ENCODE assay signal across 8 mouse cellular contexts in genomic region chr15:99584407-99585202, GRCm38 (mm10). TPM values are rescaled to one million over a fixed set of nuclear protein-coding genes. Genes with fewer than 3 reads are reported as not detected.
DNase-seq lines count a peak whose midpoint lies in the region; ATAC-seq and TF ChIP-seq lines count a peak whose summit lies in the region.

No protein-coding gene starts in this region.

- H3K27me3 ChIP-seq in heart, embryonic 14.5 days (ENCODE audit: control insufficient read depth, insufficient read depth, low read length): peaks cover 97% of the 10 kb centered on the region
- H3K27me3 ChIP-seq in forebrain, embryonic 13.5 days: peaks cover 89% of the 10 kb centered on the region
- peaks cover 100% of the 10 kb centered on the region for H3K27me3 ChIP-seq in limb, embryonic 12.5 days
- peaks cover 98% of the 10 kb centered on the region for H3K27me3 ChIP-seq in midbrain, embryonic 12.5 days
- peaks cover 33% of the 10 kb centered on the region for H3K27me3 ChIP-seq in thymus, adult 2 months (ENCODE audit: control insufficient read depth, insufficient read depth, low read length)

- TF ChIP-seq POLR2A in thymus, adult 2 months (IDR thresholded peaks at IDR 0.05; ENCODE audit: control insufficient read depth, extremely low read depth, insufficient read depth, low read length, poor library complexity): no peak

- no peak for DNase-seq in heart, adult 18-20 months
- no peak for DNase-seq in thymus, adult 2 months
- DNase-seq in gastrocnemius, adult 8-10 months (ENCODE audit: low spot score in 2 of 2): no peak

- no peaks in the 10 kb centered on the region for H3K9me3 ChIP-seq in heart, embryonic 14.5 days (ENCODE audit: control insufficient read depth, low read length)
- H3K9me3 ChIP-seq in forebrain, embryonic 13.5 days (replicated peaks): no peaks in the 10 kb centered on the region
- no peaks in the 10 kb centered on the region for H3K9me3 ChIP-seq in limb, embryonic 12.5 days
- no peaks in the 10 kb centered on the region for H3K9me3 ChIP-seq in midbrain, embryonic 12.5 days

- no peak for TF ChIP-seq CTCF in thymus, adult 2 months (IDR thresholded peaks at IDR 0.05; ENCODE audit: borderline replicate concordance, control insufficient read depth, extremely low read depth, insufficient read depth, low read length, poor library complexity)

- H3K36me3 ChIP-seq in heart, embryonic 14.5 days (ENCODE audit: control insufficient read depth, insufficient read depth, low read length): no peaks in the 10 kb centered on the region
- no peaks in the 10 kb centered on the region for H3K36me3 ChIP-seq in forebrain, embryonic 13.5 days (ENCODE audit: poor library complexity, severe bottlenecking)
- no peaks in the 10 kb centered on the region for H3K36me3 ChIP-seq in limb, embryonic 12.5 days
- H3K36me3 ChIP-seq in midbrain, embryonic 12.5 days: no peaks in the 10 kb centered on the region
- H3K36me3 ChIP-seq in thymus, adult 2 months (ENCODE audit: control insufficient read depth, insufficient read depth, low read length): no peaks in the 10 kb centered on the region

- 2% methylated on average over 24 of the region's 24 CpGs for whole genome bisulfite sequencing in heart, embryonic 14.5 days
- WGBS in forebrain, embryonic 13.5 days: 1% methylated on average over 24 of the region's 24 CpGs
- WGBS in limb, embryonic 12.5 days: 1% methylated on average over 24 of the region's 24 CpGs
- 2% methylated on average over 23 of the region's 24 CpGs for WGBS in midbrain, embryonic 12.5 days
- WGBS in thymus, adult 2 months: 5% methylated on average over 24 of the region's 24 CpGs

- no peak for ATAC-seq in heart, embryonic 14.5 days (ENCODE audit: insufficient number of reproducible peaks, insufficient read depth, low FRiP score, low read depth)
- ATAC-seq in forebrain, embryonic 13.5 days: no peak
- ATAC-seq in limb, embryonic 12.5 days (ENCODE audit: insufficient number of reproducible peaks, insufficient read depth, low FRiP score, low TSS enrichment, low read depth): no peak; the same call in 1 of the 2 replicates
- peak; percentile 52; the same call in 1 of the 2 replicates for ATAC-seq in midbrain, embryonic 12.5 days (ENCODE audit: low FRiP score, low read depth)
- no peak for ATAC-seq in activated CD4-positive, CD25-positive, alpha-beta regulatory T cell, adult 4 months

- peak overlapping the region; percentile 36; the same call in 1 of the 2 replicates for H3K9ac ChIP-seq in heart, embryonic 14.5 days (ENCODE audit: low read length)
- peak overlapping the region; percentile 54; the same call in 1 of the 2 replicates for H3K9ac ChIP-seq in forebrain, embryonic 13.5 days
- H3K9ac ChIP-seq in limb, embryonic 12.5 days (replicated peaks): no peak overlapping the region
- H3K9ac ChIP-seq in midbrain, embryonic 12.5 days (replicated peaks): peak overlapping the region; percentile 0; the same call in 1 of the 2 replicates

- H3K4me1 ChIP-seq in heart, embryonic 14.5 days (ENCODE audit: control insufficient read depth in 2 of 2, insufficient read depth in 2 of 2, low read length in 2 of 2): peaks cover 12 to 14% of the 10 kb centered on the region in 2 experiments
- peaks cover 20% of the 10 kb centered on the region for H3K4me1 ChIP-seq in forebrain, embryonic 13.5 days
- H3K4me1 ChIP-seq in limb, embryonic 12.5 days (replicated peaks): peaks cover 21% of the 10 kb centered on the region
- peaks cover 21% of the 10 kb centered on the region for H3K4me1 ChIP-seq in midbrain, embryonic 12.5 days
- no peaks in the 10 kb centered on the region for H3K4me1 ChIP-seq in thymus, adult 2 months (replicated peaks; ENCODE audit: control insufficient read depth, insufficient read depth, low read length)

- peak overlapping the region; percentile 10 to 39; a peak in 3 of 4 replicates for H3K4me3 ChIP-seq in heart, embryonic 14.5 days (ENCODE audit: control insufficient read depth in 1 of 2, insufficient read depth in 1 of 2, low read depth in 1 of 2, low read length in 2 of 2)
- peak overlapping the region; percentile 30 for H3K4me3 ChIP-seq in forebrain, embryonic 13.5 days
- peak overlapping the region; percentile 31 for H3K4me3 ChIP-seq in limb, embryonic 12.5 days (replicated peaks)
- H3K4me3 ChIP-seq in midbrain, embryonic 12.5 days: peak overlapping the region; percentile 37
- H3K4me3 ChIP-seq in thymus, adult 2 months (ENCODE audit: control insufficient read depth, insufficient read depth, low read length): no peak overlapping the region

- peak overlapping the region; percentile 69 for H3K4me2 ChIP-seq in heart, embryonic 14.5 days (ENCODE audit: low read length)
- peak overlapping the region; percentile 59 for H3K4me2 ChIP-seq in forebrain, embryonic 13.5 days
- H3K4me2 ChIP-seq in limb, embryonic 12.5 days: peak overlapping the region; percentile 57
- peak overlapping the region; percentile 56 for H3K4me2 ChIP-seq in midbrain, embryonic 12.5 days (replicated peaks)

- H3K27ac ChIP-seq in heart, embryonic 14.5 days (replicated peaks in 1 of 2; ENCODE audit: control insufficient read depth in 1 of 2, insufficient read depth in 1 of 2, low read depth in 2 of 2, low read length in 2 of 2): no peak overlapping the region
- no peak overlapping the region for H3K27ac ChIP-seq in forebrain, embryonic 13.5 days
- H3K27ac ChIP-seq in limb, embryonic 12.5 days: no peak overlapping the region
- no peak overlapping the region for H3K27ac ChIP-seq in midbrain, embryonic 12.5 days (replicated peaks)
- no peak overlapping the region for H3K27ac ChIP-seq in thymus, adult 2 months (ENCODE audit: control insufficient read depth, insufficient read depth, low read length)

RNA-seq across cellular contexts. Expression of gene Aqp2, which starts 5.8 kb away (rescaled TPM):
- polyA plus RNA-seq in heart, embryonic 14.5 days (2014; fragmentation: Nextera tagmentation; extraction: Ambion mirVana): not detected in 2 replicates
- not detected for total RNA-seq in heart, adult 18-20 months (2021)
- not detected in 2 replicates for polyA plus RNA-seq in forebrain, embryonic 13.5 days (2015; fragmentation: Nextera tagmentation; extraction: Ambion mirVana)
- not detected in 2 replicates for polyA plus RNA-seq in limb, embryonic 12.5 days (2016; fragmentation: Nextera tagmentation; extraction: Ambion mirVana)
- polyA plus RNA-seq in midbrain, embryonic 12.5 days (2016; fragmentation: Nextera tagmentation; extraction: Ambion mirVana): not detected in 2 replicates
- polyA plus RNA-seq in thymus, adult 2 months (2012; rRNA removed): 0.47 TPM in 1 of 2 replicates, not detected in the other
- polyA plus RNA-seq in activated CD4-positive, CD25-positive, alpha-beta regulatory T cell, adult 4 months (2017; shearing (Covaris generic)): not detected
- total RNA-seq in gastrocnemius, adult 8-10 months (2022): not detected

RNA-seq across cellular contexts. Expression of gene Aqp5, which starts 6.0 kb away (rescaled TPM):
- polyA plus RNA-seq in heart, embryonic 14.5 days (2014; fragmentation: Nextera tagmentation; extraction: Ambion mirVana): 0.18 and 0.26 TPM in 2 replicates
- total RNA-seq in heart, adult 18-20 months (2021): 1 to 10 TPM in 1 of 2 experiments, under 1 TPM in 1; 0.30 to 2.5 TPM
- 0.14 and 0.25 TPM in 2 replicates for polyA plus RNA-seq in forebrain, embryonic 13.5 days (2015; fragmentation: Nextera tagmentation; extraction: Ambion mirVana)
- not detected in 2 replicates for polyA plus RNA-seq in limb, embryonic 12.5 days (2016; fragmentation: Nextera tagmentation; extraction: Ambion mirVana)
- polyA plus RNA-seq in midbrain, embryonic 12.5 days (2016; fragmentation: Nextera tagmentation; extraction: Ambion mirVana): 0.50 and 1.0 TPM in 2 replicates
- 2.7 and 3.3 TPM in 2 replicates for polyA plus RNA-seq in thymus, adult 2 months (2012; rRNA removed)
- polyA plus RNA-seq in activated CD4-positive, CD25-positive, alpha-beta regulatory T cell, adult 4 months (2017; shearing (Covaris generic)): not detected
- not detected for total RNA-seq in gastrocnemius, adult 8-10 months (2022)

RNA-seq across cellular contexts. Expression of gene Aqp6, which starts 16.6 kb away (rescaled TPM):
- not detected in 2 replicates for polyA plus RNA-seq in heart, embryonic 14.5 days (2014; fragmentation: Nextera tagmentation; extraction: Ambion mirVana)
- under 1 TPM in 1 of 2 experiments, not detected in 1; 0.25 TPM for total RNA-seq in heart, adult 18-20 months (2021)
- polyA plus RNA-seq in forebrain, embryonic 13.5 days (2015; fragmentation: Nextera tagmentation; extraction: Ambion mirVana): not detected in 2 replicates
- not detected in 2 replicates for polyA plus RNA-seq in limb, embryonic 12.5 days (2016; fragmentation: Nextera tagmentation; extraction: Ambion mirVana)
- polyA plus RNA-seq in midbrain, embryonic 12.5 days (2016; fragmentation: Nextera tagmentation; extraction: Ambion mirVana): 0.20 TPM in 1 of 2 replicates, not detected in the other
- polyA plus RNA-seq in thymus, adult 2 months (2012; rRNA removed): 0.24 and 0.40 TPM in 2 replicates
- polyA plus RNA-seq in activated CD4-positive, CD25-positive, alpha-beta regulatory T cell, adult 4 months (2017; shearing (Covaris generic)): not detected
- total RNA-seq in gastrocnemius, adult 8-10 months (2022): not detected

RNA-seq across cellular contexts. Expression of gene Faim2, which starts 56.6 kb away (rescaled TPM):
- polyA plus RNA-seq in heart, embryonic 14.5 days (2014; fragmentation: Nextera tagmentation; extraction: Ambion mirVana): 0.19 TPM in 1 of 2 replicates, not detected in the other
- under 1 TPM; 0.22 to 0.28 TPM for total RNA-seq in heart, adult 18-20 months (2021)
- polyA plus RNA-seq in forebrain, embryonic 13.5 days (2015; fragmentation: Nextera tagmentation; extraction: Ambion mirVana): 5.5 and 8.1 TPM in 2 replicates
- polyA plus RNA-seq in limb, embryonic 12.5 days (2016; fragmentation: Nextera tagmentation; extraction: Ambion mirVana): 0.20 and 0.24 TPM in 2 replicates
- polyA plus RNA-seq in midbrain, embryonic 12.5 days (2016; fragmentation: Nextera tagmentation; extraction: Ambion mirVana): 2.0 and 3.1 TPM in 2 replicates
- 0.18 and 0.81 TPM in 2 replicates for polyA plus RNA-seq in thymus, adult 2 months (2012; rRNA removed)
- polyA plus RNA-seq in activated CD4-positive, CD25-positive, alpha-beta regulatory T cell, adult 4 months (2017; shearing (Covaris generic)): under 1 TPM in 1 of 2 experiments, not detected in 1; 0.07 TPM
- under 1 TPM in 3 of 4 experiments, not detected in 1; 0.13 to 0.21 (median 0.15) TPM for total RNA-seq in gastrocnemius, adult 8-10 months (2022)
